Mouse (Mus musculus) retina, adult 2 months (tissue): ENCODE measurements around the gene Dync1i1.

ENCODE experiments used
- DNase-seq: peaks from one replicate; pipeline ENCODE4 v3.0.0-alpha.2; 2012; ENCODE audit warnings: low read depth, low spot score

The Dync1i1 gene

DNA sequence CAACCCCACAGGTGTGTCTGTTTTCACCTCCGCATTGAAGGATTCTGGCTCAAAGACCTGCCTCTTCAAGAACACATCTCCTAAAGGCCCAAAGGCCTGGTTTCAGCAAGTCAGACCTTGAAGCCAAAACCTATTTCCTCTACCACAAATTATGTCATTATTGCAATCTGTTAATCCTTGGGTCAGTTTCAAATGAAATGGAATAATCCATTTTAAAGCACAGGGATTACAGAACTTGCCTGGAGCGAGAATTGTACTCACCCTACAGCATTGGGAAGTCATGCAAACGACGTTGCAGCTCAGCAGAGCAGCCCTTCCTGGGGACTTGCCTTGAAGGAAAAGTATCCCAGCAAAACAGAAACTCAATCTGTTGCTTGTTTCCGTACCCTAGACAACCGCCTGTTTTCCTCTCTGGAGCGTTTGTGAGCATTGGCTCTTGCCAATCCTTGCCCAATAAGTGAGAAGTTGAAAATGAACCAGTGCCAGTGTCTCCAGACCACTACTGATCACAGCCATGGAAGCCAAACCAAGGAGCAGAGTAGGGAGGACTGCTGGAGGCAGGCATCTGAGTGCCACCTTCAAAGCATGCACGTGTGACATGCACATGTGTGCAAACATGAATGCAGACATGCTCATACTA, 241.5 kb downstream of the Dync1i1 start:
- DNase-seq, result no peak

DNA sequence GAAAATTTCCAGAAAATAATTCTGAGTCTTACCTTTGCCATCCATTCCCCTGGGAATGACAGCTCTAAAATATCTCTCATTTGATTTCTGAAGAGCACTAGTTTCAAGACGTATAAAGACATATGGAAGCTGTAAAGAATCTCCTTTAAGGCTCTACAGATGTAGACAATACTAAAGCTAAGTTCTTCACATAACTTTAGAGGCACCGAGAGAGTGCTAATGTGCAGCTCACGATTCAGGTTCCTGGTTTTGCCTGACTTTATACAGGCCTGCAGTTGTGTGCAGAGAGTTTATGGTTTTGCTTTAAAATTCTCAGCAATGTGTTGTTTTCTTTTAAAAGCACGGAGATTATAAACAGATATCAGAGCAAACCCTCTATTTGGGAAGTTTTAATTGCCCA, 242.1 kb downstream of the Dync1i1 start:
- DNase-seq, result no peak

- DNase-seq, result no peak
Observed at GRCm38 (mm10) chr6:5969613-5970012, 244.2 kb downstream of the Dync1i1 start.

DNA sequence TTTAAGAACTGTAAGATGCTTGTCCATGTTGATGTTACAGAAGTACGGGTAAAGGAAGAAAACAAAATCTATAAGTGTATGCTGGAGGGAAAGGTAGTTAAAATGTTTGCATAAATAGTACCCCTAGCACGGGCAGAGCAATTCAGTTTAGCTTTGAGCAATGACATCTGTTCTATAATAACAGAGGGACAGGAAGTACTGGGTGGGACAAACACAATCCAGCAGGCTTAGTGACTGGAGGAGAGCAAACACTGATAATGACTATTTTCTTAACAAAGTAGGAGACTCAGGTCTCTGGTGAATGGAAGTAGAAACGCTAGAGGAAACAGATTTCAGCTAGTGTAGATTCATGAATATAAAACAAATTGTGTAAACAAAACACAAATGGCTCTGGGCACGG, 250.8 kb downstream of the Dync1i1 start:
- no peak for DNase-seq

DNA sequence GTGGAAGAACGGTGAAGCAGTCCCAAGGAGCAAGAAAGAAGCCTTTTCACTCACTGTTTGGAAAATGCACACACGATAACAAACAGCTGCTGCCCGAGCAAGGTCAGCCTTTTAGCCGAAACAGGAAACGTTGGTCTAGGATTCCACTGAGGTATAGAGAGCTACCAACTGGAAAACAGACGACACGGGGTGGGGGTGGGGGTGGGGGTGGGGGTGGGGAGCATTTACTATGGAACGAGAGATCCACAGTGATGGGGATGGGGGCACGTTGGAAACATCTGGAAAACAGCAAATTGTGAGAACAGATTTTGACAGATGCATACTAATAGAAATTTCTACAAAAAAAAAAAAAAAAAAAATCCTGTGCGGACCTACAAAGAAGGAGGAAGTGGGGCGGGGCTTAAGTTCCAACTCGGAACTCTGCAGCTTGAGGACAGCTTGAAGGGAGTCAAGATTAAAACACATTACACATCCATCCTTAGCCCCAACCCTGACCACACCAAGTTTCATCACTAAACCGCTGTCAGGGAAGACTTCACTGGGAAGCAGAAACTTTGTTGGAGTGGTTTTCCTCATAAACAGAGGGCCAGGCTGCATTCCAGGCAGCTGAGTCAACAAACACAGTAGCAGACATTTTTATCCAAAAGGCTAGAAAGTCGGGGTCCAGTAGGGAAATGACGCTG, 251.9 kb downstream of the Dync1i1 start:
- no peak for DNase-seq

DNA sequence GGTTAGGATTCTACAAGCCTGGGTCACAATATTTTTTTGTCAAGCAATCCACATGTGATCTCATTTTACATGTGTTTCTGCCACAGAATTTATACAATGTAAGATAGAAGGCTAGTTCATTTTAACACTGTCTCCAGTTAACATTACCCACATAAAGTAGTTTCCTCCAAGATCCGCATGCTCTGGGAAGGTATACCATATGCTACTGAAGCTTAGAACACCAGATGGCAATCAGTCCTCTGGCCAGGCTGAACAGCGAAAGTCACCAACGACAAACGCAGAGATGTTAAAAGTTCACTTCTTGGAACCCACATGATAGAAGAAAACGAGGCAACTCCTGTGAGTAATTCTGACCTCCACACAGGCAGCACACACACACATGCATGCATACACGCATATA, 265.8 kb downstream of the Dync1i1 start:
- no peak for DNase-seq

- DNase-seq, result no peak
Observed at GRCm38 (mm10) chr6:5991817-5992755, 266.6 kb downstream of the Dync1i1 start.

DNA sequence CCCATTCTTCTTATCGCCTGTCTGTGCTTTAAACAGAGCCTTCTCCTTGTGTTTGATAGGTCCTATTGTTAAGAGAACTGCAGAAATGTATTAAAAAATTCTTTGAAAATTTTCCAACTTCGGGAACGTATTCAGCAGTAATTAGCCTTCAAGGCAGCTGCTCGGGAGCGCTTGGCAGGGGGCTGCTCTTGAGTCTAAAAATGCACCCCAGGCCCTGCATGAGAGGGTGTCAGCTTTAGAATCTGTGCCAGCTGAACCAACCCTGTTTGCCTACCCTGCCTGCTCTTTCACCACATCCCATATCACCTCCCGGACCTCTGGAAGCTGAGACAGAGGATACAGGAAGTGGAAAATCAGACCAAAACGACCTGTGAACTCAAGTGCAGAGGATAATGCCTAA, 267.6 kb downstream of the Dync1i1 start:
- no peak for DNase-seq

DNA sequence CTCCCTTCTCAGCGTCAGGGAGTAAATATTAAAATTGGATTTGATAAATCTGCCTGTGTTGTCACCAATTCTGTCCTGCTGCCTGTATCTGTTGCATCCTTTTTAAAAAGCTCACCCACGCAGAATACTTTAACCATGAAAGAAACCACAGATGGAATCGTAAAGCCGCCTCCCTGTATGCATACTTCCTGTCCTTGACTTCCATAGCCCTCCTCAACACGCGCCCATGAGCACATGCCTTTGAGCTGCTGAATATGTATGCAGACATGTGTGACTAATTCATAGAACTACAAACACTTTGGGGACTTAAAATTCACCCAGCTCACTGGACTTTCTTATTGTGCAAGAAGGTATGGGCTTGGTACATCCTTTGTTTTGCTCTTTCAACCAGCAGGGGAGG, 272.1 kb downstream of the Dync1i1 start:
- no peak for DNase-seq

GRCm38 (mm10) chr6:6002061-6002460, 276.6 kb downstream of the Dync1i1 start:
- DNase-seq, result no peak

- no peak for DNase-seq
Observed at GRCm38 (mm10) chr6:6004756-6005485, 279.5 kb downstream of the Dync1i1 start.

DNA sequence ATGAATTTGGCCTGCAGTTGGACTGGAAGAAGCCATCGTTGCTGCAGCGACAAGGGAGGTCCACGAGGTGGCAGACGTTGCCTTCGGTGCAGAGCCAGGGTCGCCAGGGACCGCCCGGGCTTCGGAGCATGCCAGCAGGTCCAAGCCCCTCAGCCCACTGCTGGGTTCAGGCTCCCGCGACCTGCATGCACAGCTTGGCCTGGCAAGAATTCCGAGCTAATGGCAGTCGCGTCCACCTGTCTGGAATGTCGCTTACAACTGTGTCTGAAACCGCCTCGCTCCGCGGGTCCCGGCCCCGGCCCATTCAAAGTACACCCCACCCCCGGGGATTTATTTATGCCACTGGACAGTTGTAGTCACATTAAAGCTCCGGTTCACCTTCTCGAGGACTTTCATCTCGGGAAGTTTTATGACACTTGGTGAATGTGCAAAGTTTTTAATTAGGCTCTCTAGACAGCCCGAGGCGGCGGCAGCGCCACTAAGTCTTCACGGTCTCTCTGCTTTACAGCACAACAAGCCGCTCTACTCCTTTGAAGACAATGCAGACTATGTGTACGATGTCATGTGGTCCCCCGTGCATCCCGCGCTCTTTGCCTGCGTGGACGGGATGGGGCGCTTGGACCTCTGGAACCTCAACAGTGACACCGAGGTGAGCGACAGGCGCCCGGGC, 280.5 kb downstream of the Dync1i1 start:
- DNase-seq, result peak; percentile 13

DNA sequence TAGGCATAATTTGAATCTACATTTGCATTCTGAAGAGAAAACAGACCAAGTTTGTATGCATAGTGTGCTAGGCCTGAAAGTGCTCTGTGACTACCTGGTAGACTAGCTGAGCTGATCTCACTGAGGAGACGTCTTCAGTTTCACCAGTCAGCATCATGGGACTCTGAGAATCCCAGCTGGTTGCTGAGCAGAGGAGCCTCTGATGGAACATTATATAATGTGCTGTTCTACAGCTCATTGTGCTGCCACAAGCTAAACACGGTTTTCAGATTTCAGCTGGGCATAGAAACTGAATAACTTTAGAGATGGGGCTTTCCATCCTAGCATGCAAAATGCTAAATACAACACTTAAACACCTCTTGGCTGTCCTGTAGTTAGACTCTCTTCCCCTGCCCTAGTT, 285.9 kb downstream of the Dync1i1 start:
- no peak for DNase-seq

DNA sequence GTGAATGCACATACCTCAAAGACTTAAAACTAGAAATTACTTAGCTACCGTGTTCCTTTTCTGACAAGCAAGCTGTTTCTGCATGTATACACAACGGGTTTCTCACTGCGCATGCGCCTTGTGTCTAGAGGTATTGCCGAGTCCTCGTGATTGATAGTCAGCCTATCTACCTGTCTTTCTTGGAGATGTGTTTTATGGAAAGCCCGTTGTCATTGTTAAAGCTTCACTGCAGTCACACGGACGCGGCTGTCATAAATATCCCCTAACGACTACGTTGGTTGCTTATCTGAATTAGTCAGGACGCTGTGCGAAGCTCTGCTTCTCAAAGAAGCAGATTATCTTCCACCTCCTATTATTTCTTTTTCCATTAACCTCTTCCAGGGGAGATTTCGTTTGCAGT, 290.2 kb downstream of the Dync1i1 start:
- no peak for DNase-seq

GRCm38 (mm10) chr6:6016931-6017330, 291.5 kb downstream of the Dync1i1 start:
- DNase-seq, result no peak

GRCm38 (mm10) chr6:6023976-6024375, 298.5 kb downstream of the Dync1i1 start:
- no peak for DNase-seq

DNA sequence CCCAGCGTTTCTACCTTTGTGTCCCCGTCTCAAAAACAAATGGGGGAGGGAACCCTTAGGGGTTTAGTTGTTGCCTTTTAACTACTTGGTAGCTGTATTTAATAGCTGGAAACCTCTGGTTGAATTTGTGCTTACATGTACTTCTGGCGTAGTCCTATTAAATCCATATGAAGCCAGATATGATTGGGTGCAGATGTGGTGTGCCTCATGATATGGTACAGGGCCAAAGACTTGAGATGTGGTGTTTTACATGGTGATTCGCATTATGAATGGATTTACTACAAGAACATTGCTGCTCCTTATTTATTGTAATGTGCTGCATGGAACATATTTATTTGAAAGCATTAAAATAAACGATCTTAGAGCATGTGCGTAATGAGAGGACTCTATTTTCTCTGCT, 302.2 kb downstream of the Dync1i1 start:
- DNase-seq, result no peak

- DNase-seq, result no peak
Observed at GRCm38 (mm10) chr6:6038773-6039550, 313.5 kb downstream of the Dync1i1 start.

- DNase-seq, result no peak
Observed at GRCm38 (mm10) chr6:6046729-6047424, 321.4 kb downstream of the Dync1i1 start.

DNA sequence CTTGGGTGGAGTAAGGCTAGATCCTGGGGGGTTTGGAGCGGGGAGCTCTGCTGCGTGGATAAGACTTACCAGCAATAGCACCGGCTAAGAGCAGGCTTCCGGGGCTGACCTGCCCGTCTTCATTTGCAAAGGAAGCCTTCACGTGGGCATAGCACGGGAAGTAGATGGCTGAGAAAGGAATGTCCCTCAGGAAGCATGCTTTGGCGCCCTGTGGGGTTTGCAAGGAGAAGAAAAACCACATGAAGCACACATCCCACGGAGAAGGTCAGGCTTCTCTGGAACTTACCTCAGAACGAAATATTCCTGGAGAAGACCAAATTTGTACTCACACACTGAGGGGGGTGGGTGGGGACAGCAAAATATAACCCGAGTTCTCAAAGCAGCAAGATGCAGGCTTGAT, 327.3 kb downstream of the Dync1i1 start:
- no peak for DNase-seq
